Mouse (Mus musculus): ENCODE data around the gene Epyc. TPM values are rescaled to one million over a fixed set of nuclear protein-coding genes. Genes with fewer than 3 reads are reported as not detected.
"Not testable (repeated sequence)": the region's sequence is repeated elsewhere in the genome, so short reads cannot be mapped to it uniquely, and the experiment has no call there.

The Epyc gene
- polyA plus RNA-seq, 1 experiment from 2014 or later, result 0.21 TPM

GRCm38 (mm10) chr10:97717233-97717632 is 73.4 kb downstream of the Epyc start:
- Histone ChIP-seq H3K9me3 (ENCODE audit: control insufficient read depth) (no peaks in the 10 kb centered on the region), H3K36me3 (ENCODE audit: control insufficient read depth, insufficient read depth) (no peaks in the 10 kb centered on the region), H3K4me1 (replicated peaks; ENCODE audit: control insufficient read depth, insufficient read depth, low read length) (0 out of 2 replicates have a peak, but pooled peaks cover 4% of the 10 kb centered on the region), H3K4me2 (replicated peaks; ENCODE audit: low read depth) (no peak overlapping the region), H3K27ac (ENCODE audit: low read depth, low read length) (no peak overlapping the region), H3K9ac (ENCODE audit: low read depth, low read length) (no peak overlapping the region), H3K4me3 (ENCODE audit: low read depth, low read length) (no peak overlapping the region), H3K27me3 (replicated peaks; ENCODE audit: control insufficient read depth, insufficient read depth, low read length) (no peaks in the 10 kb centered on the region)
- no peak for ATAC-seq
- no peak for TF ChIP-seq CTCF (IDR thresholded peaks at IDR 0.05; ENCODE audit: low read depth)
- whole genome bisulfite sequencing, result 74% methylated on average over 1 of the region's 1 CpGs

GRCm38 (mm10) chr10:97718021-97718420 is 74.2 kb downstream of the Epyc start:
- Histone ChIP-seq H3K9me3 (ENCODE audit: control insufficient read depth) (no peaks in the 10 kb centered on the region), H3K4me3 (ENCODE audit: low read depth, low read length) (no peak overlapping the region), H3K27me3 (replicated peaks; ENCODE audit: control insufficient read depth, insufficient read depth, low read length) (no peaks in the 10 kb centered on the region), H3K4me2 (replicated peaks; ENCODE audit: low read depth) (no peak overlapping the region), H3K36me3 (ENCODE audit: control insufficient read depth, insufficient read depth) (no peaks in the 10 kb centered on the region), H3K27ac (ENCODE audit: low read depth, low read length) (no peak overlapping the region), H3K9ac (ENCODE audit: low read depth, low read length) (no peak overlapping the region), H3K4me1 (replicated peaks; ENCODE audit: control insufficient read depth, insufficient read depth, low read length) (0 out of 2 replicates have a peak, but pooled peaks cover 4% of the 10 kb centered on the region)
- 74% methylated on average over 2 of the region's 2 CpGs for WGBS
- no peak for ATAC-seq
- TF ChIP-seq CTCF (IDR thresholded peaks at IDR 0.05; ENCODE audit: low read depth), result no peak

GRCm38 (mm10) chr10:97720625-97721024 is 76.8 kb downstream of the Epyc start:
- no peak overlapping the region for H3K27ac ChIP-seq (ENCODE audit: low read depth, low read length)
- ATAC-seq, result no peak
- no peak overlapping the region for H3K9ac ChIP-seq (ENCODE audit: low read depth, low read length)
- H3K4me1 ChIP-seq (replicated peaks; ENCODE audit: control insufficient read depth, insufficient read depth, low read length), result no peaks in the 10 kb centered on the region
- no peaks in the 10 kb centered on the region for H3K9me3 ChIP-seq (ENCODE audit: control insufficient read depth)
- TF ChIP-seq CTCF (IDR thresholded peaks at IDR 0.05; ENCODE audit: low read depth), result no peak
- no peak overlapping the region for H3K4me3 ChIP-seq (ENCODE audit: low read depth, low read length)
- no peaks in the 10 kb centered on the region for H3K36me3 ChIP-seq (ENCODE audit: control insufficient read depth, insufficient read depth)
- H3K4me2 ChIP-seq (replicated peaks; ENCODE audit: low read depth), result no peak overlapping the region
- WGBS, result 59% methylated on average over 1 of the region's 1 CpGs
- H3K27me3 ChIP-seq (replicated peaks; ENCODE audit: control insufficient read depth, insufficient read depth, low read length), result no peaks in the 10 kb centered on the region

- no peak overlapping the region for H3K4me3 ChIP-seq (ENCODE audit: low read depth, low read length)
- H3K4me1 ChIP-seq (replicated peaks; ENCODE audit: control insufficient read depth, insufficient read depth, low read length), result no peaks in the 10 kb centered on the region
- 94% methylated on average over 9 of the region's 9 CpGs for WGBS
- no peak for ATAC-seq
- no peak for TF ChIP-seq CTCF (IDR thresholded peaks at IDR 0.05; ENCODE audit: low read depth)
- no peaks in the 10 kb centered on the region for H3K36me3 ChIP-seq (ENCODE audit: control insufficient read depth, insufficient read depth)
- no peak overlapping the region for H3K9ac ChIP-seq (ENCODE audit: low read depth, low read length)
- no peaks in the 10 kb centered on the region for H3K27me3 ChIP-seq (replicated peaks; ENCODE audit: control insufficient read depth, insufficient read depth, low read length)
- H3K4me2 ChIP-seq (replicated peaks; ENCODE audit: low read depth), result no peak overlapping the region
- no peaks in the 10 kb centered on the region for H3K9me3 ChIP-seq (ENCODE audit: control insufficient read depth)
- H3K27ac ChIP-seq (ENCODE audit: low read depth, low read length), result no peak overlapping the region
Measured at GRCm38 (mm10) chr10:97722709-97723108, 78.8 kb downstream of the Epyc start.

- no peak overlapping the region for H3K9ac ChIP-seq (ENCODE audit: low read depth, low read length)
- no peak overlapping the region for H3K4me2 ChIP-seq (replicated peaks; ENCODE audit: low read depth)
- no peaks in the 10 kb centered on the region for H3K27me3 ChIP-seq (replicated peaks; ENCODE audit: control insufficient read depth, insufficient read depth, low read length)
- TF ChIP-seq CTCF (IDR thresholded peaks at IDR 0.05; ENCODE audit: low read depth), result no peak
- no peak overlapping the region for H3K27ac ChIP-seq (ENCODE audit: low read depth, low read length)
- H3K9me3 ChIP-seq (ENCODE audit: control insufficient read depth), result no peaks in the 10 kb centered on the region
- 46% methylated on average over 1 of the region's 1 CpGs for WGBS
- no peak for ATAC-seq
- no peaks in the 10 kb centered on the region for H3K4me1 ChIP-seq (replicated peaks; ENCODE audit: control insufficient read depth, insufficient read depth, low read length)
- H3K36me3 ChIP-seq (ENCODE audit: control insufficient read depth, insufficient read depth), result no peaks in the 10 kb centered on the region
- no peak overlapping the region for H3K4me3 ChIP-seq (ENCODE audit: low read depth, low read length)
Measured at GRCm38 (mm10) chr10:97725929-97726328, 82.1 kb downstream of the Epyc start.

- H3K4me1 ChIP-seq (replicated peaks; ENCODE audit: control insufficient read depth, insufficient read depth, low read length); H3K27me3 ChIP-seq (replicated peaks; ENCODE audit: control insufficient read depth, insufficient read depth, low read length); H3K4me3 ChIP-seq (ENCODE audit: low read depth, low read length); H3K36me3 ChIP-seq (ENCODE audit: control insufficient read depth, insufficient read depth); ATAC-seq; H3K9me3 ChIP-seq (ENCODE audit: control insufficient read depth); H3K4me2 ChIP-seq (replicated peaks; ENCODE audit: low read depth); H3K27ac ChIP-seq (ENCODE audit: low read depth, low read length); H3K9ac ChIP-seq (ENCODE audit: low read depth, low read length): not testable (repeated sequence)
Measured at GRCm38 (mm10) chr10:97726655-97727054, 82.8 kb downstream of the Epyc start, which contains the start of gene C030005K15Rik. TSS of gene C030005K15Rik (minus strand) at chr10:97726755.

Other genes starting within 250 kb of the Epyc start
- 353 and 355 TPM in 2 replicates for gene Dcn, start 164.5 kb upstream of the Epyc start, polyA plus RNA-seq (2015; fragmentation: Nextera tagmentation; extraction: Ambion mirVana)
- 108 and 111 TPM in 2 replicates for gene Lum, start 78.9 kb upstream of the Epyc start, polyA plus RNA-seq (2015; fragmentation: Nextera tagmentation; extraction: Ambion mirVana)
- 0.13 and 0.18 TPM in 2 replicates for gene Kera, start 37.2 kb upstream of the Epyc start, polyA plus RNA-seq (2015; fragmentation: Nextera tagmentation; extraction: Ambion mirVana)
- gene Ccer1, start 49.0 kb downstream of the Epyc start, polyA plus RNA-seq (2015; fragmentation: Nextera tagmentation; extraction: Ambion mirVana), result not detected in 2 replicates
- gene C030005K15Rik, start 82.7 kb downstream of the Epyc start, polyA plus RNA-seq (2015; fragmentation: Nextera tagmentation; extraction: Ambion mirVana), result not detected in 2 replicates

Measured in intestine, postnatal 0 days (tissue).